Mouse (Mus musculus) liver (tissue): ENCODE measurements around the gene B3gnt7.

ENCODE experiments used
- DNase-seq: peaks from one replicate; pipeline ENCODE4 v3.0.0-alpha.2; 2020; ENCODE audit warnings: mixed read lengths

B3gnt7 gene

DNA sequence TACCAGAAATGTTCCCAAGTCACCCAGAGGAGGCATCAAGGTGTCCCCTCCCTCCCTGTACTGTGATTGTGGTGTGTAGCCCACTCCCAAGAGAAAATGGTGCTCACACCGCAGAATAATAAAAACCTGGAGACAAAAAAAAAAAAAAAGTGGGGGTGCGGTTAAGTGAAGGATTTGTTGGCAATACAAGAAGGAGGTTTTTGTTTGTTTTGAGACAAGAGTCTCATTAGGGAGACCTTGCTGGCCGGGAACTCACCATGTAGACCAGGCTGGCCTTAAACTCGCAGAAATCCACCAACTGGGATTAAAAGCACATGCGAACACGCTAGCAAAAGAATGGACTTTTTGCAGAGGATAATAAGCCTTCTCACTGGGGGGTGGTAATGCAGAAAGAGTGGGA lies at the start of gene B3gnt7:
B3gnt7 (plus strand) TSS at position 301 of the 400 bp plus-strand sequence.
- no peak for DNase-seq

DNA sequence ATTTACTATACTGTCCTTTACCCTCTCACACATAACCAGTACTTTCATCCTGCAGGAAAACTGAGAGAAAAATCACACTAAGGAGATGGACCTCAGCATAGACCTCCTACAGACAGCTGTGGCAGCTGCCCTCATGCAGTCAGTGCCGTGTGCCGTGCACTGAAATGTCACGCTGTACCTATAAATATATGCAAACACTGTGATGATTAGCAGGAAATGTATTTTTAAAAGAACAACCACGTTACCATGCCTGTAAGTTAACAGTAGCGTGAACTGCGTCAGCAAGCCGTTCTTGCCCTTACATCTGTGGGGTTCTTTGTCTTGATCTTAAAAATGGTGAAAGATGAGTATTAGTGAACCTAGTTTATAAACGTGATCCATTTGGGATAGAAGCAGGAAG lies 49.2 kb upstream of the B3gnt7 start:
- no peak for DNase-seq

DNA sequence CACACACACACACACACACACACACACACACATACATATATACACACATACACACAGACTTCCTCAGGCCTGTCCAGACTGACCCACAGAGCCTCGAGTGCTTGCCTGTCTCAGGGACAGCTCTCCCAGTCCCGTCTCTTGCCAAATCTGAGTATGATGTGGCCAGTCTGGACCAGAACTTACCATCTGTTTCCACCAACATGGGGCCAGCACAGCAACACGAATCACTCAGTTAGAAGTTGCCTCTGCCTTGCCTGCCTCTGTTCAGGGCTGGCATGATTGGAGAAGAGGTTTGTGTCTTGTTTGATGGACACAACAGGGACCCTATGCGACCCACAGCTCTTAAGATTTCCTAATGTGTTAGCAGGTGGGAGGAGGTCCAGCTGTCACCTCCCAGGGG lies 46.3 kb upstream of the B3gnt7 start:
- DNase-seq: no peak

DNA sequence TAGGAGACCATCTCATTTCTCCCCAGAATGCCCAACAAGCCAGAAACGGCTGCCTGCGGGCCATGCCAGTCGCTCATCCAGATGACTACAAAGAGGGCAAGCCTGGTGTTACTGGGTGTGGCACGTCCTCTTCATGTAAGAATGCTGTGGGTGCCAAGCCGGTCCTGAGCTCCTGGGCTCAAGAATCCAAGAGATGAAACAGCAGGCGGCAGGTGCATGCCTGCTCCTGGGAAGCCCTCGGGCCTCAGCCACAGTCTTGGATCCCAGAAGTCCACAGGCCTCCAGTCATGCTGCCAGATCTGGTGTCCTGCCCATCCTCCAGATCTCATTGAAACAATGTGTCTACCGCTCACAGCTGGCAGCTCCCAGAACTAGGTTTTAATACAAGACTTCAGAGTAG lies 45.4 kb upstream of the B3gnt7 start:
- DNase-seq: no peak

DNA sequence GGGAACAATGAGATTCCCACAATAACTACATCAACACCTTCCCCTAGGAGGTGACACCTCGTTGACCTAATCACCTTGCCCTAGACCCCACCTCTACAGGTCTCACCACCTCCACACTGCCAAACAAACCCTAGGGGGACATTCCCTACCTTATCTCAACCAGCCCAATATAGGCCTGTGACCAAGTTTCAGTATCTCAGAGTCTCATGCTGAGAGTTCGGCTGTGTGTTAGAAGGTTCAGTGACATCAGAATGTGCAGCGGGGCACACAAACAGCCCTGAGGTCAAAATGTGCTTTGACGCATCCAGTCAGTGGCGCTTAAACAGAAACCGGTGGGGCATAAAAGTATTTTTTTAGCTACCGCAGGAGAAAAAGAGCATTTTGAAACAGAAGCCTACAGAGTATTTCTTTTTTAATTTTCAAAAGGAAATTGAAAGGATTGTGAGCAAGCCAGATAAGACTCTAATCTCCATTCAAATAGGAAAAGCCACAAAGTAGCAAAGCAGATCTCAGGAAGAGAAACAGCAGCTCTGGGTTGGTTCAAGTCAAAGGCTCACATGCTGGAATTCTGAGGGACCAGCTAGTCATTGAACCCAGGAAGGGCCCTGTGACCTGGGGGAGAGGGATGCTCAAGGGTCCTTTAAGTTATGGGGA lies 44.3 kb upstream of the B3gnt7 start:
- no peak for DNase-seq

DNA sequence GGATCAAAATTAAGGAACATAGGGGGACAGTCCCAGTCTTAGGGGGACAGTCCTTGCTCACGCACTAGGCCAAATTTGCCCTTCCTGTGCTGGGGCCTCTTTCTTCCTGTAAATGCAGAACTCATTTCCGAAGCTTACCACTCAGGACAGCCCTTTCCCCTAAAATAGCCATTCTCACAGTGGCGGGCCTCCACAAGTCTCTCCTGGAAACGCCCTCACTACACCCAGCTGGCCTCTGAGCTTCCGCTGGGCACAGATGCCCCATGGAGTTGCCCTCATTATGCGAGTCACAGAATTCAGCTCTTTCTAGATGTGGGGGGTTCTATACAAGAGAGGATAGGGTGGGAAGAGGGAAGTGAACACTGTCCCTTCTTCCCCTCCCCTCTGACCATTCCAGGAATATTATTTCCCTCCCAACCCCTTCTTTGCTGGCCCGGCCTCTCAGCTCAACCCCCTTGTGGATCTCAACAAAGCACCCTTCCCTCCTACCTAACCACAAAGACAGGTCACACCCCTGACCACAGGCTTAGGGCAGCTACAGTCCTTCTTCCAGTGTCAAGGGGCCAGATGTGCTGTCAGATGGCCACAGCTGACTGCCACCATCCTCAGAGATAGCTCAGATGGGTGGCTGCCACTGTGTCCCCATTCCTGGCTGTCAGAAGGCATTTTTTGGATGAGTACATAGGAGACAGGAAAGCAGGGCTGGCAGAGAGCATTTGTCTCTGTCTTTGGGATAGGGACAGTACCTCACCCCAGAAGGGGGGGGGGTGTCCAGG lies 38.9 kb upstream of the B3gnt7 start:
- peak; percentile 49 for DNase-seq

DNA sequence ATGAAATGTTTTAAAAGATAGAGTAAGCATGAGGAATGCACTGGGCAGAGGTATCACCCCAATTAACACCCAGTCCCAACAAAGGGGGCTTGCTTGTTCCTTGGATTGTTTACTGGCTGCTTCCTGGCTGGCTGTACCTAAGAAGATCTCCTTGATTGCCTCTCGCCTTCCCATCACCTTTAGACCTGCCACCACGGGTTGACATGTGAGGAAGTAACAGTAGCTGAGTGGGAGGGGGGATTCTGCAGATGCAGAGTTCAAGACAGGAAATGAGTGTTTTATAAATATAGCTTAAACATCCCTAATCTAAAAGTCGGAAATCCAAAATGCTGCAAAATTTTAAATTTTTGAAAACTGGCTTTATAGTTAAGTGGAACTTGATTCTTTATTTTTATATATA lies 37.6 kb upstream of the B3gnt7 start:
- DNase-seq: no peak

DNA sequence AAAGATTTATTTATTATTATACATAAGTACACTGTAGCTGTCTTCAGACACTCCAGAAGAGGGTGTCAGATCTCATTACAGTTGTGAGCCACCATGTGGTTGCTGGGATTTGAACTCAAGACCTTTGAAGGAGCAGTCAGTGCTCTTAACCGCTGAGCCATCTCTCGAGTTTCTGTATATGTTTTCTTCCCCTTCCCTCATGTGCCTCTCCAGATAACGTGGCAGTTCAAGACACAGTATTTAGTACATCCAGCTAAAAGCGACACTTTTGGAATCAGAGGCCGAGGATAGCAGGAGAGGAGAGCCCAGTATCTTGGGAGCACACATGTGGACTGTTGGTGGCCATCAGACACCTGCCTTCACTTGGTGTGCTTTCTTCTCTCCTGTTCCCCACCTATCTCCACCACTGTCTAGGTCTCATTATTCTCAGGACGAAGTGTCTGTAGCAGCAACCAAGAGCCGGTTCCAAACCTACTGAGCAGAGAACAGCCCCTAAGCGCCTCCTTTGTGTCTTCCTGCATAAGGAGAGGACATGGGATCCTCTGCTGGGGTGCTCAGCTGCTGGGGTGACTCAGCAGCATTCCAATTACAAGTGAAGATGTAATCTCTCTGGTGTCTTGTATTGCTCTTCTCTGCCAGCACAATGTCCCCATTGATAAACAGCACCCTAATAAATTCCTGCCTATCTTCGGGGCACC lies 34.0 kb upstream of the B3gnt7 start:
- DNase-seq: peak; percentile 52

DNA sequence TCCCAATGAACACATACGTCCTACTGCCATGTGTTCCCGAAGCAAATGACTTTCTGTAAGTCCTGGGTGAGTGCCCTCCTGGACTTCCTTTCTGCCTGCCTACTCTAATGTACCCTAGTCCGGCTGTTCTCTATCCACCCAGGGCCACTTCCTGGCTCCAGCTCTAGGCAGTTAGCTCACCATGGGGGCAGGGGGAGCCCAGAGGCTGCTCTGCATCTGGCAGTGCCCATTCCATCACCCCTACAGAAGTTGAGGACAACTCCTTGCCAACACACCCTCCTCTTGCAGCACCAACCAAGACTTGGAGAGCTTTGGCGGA lies 33.5 kb upstream of the B3gnt7 start:
- no peak for DNase-seq

DNA sequence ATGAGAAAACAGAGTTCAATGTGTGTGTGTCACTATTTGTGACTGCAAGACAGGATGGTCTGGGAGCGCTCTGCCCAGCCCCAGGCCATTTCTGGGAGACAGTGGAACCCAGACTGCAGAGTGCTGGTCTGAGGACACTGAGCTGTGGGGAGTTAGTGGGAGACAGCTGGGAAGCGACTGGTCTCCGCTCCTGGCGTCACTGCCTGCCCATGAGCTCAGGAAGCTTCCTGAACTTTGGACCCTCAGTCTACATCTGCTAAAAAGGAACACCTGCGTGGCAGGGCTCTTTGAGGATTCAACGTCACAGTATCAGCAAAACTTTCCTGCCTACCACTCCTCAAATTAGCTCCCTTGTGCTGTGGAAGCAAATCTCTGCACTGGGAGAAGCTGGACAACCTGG lies 30.9 kb upstream of the B3gnt7 start:
- no peak for DNase-seq

DNA sequence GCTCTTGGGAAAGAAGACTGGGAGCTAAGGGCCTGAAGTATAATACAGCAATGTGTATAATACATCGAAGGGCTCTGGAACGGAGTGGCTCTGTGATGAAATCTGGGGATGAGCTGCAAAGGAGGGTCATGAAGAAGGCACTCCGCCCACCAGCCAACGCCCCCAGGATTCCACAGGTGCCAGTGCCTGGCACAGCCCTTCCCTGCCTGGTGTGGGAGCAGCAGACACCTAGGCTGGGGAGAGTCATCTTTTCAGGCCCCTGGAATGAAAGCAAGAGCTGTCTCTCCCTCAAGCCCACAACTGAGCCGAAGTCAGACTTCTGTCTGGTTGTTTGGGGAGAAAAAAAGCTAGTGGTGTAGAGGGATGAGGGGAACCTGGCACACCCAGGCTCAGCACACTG lies 25.6 kb upstream of the B3gnt7 start:
- DNase-seq: no peak

DNA sequence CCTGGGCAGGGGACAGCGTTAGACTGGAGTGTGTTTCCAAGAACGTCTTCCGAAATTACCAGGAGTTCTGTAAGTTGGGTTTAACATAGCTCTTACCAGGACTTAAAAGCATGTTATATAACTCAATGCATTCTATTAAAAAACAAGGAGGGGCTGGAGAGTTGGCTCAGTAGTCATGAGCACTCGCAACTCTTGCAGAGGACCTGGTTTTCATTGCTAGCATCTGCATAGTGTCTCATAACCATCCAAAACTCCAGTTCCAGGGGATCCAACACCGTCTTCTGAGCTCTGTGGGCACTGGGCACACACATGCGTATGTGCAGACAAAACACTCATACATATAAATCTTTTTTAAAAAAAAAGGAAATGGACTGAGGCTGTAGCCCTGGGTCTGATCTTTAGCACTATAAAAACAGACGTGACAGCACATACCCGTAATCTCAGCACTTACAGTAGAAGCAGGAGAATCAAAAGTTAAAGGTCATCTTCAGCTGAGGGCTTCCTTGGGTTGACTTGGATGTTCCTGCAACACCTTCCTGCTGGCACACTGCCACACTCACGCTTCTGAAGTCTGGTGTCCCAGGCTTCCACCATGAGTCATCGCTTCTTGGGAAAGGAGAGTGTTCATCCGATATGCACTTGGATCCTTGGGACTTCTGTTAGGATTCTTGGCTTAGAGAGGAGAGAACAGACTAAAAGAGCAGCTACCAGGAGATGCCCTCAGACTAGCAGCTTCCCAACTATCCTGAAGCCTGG lies 20.7 kb upstream of the B3gnt7 start:
- no peak for DNase-seq

DNA sequence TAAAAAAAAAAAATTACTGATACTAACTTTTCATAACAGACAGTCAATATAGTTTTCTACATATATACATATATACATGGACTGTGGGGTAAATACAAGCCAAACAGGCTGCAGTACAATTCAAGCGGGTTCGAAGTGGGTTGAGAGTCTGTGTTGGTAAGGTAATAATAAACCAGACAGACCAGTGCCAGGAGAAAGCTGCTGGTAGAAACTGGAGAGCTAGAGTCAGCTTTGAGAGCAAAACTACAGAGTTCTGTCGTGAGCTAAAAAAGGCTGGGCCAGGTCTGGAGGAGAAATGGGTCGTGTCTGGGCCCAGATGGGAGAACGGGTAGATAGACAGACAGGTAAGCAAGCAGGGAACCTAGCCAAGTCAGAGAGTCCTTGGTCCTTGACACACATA lies 18.5 kb upstream of the B3gnt7 start:
- DNase-seq: no peak

DNA sequence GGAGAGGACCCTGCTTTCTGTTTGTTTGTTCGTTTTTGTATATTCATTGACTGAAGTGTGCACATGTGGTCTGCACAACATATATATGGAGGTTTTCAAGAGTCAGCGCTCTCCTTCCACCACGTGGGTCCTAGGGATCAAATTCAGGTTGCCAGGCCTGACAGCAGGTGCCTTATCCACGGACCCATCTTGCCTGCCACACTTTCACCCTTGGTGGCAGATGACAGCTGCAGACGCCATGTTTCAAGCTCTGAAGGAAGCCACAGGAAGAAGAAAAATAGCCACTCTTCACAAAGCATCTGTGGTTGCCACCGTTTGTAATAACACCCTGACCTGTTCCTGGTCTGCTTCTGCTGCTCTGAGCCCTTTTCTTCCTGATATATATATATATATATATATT lies 17.3 kb upstream of the B3gnt7 start:
- no peak for DNase-seq

DNA sequence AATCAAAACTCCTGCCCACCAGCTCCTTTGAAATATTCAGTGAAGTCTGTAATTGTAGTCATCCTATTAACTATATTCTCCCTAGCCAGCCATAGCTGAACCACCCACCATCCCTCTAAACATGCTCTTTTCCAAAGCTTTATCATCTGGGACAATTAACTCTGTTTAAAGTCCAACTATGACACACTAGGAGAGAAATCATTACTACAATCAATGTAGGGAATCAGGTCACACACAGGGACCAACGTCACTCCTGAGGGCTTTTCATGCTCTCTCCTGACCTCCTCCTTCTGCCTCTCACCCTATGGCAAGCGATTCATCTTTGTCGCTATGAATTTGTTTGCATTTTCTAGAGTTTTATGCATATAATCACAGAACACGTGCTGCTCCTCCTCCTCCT lies 15.2 kb upstream of the B3gnt7 start:
- DNase-seq: no peak

DNA sequence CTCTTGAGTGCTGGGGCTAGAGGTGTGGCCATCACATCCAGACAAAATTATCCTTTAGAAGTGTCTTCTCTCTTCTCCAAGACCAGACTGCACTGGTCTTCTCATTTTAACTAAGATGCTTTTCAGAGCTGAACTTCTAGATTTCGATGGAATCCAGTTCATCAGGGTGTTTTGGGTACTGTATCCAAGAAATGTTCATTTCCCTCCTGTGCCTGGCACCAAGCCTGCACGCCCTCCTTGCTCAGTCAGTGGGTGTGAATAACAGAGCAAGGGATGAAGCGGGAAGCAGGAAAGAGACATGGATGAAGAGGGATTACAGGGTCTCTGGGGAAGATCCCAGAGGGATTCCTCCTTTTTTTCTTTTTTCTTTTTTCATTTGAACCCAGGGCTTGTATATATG lies 12.2 kb upstream of the B3gnt7 start:
- DNase-seq: no peak

DNA sequence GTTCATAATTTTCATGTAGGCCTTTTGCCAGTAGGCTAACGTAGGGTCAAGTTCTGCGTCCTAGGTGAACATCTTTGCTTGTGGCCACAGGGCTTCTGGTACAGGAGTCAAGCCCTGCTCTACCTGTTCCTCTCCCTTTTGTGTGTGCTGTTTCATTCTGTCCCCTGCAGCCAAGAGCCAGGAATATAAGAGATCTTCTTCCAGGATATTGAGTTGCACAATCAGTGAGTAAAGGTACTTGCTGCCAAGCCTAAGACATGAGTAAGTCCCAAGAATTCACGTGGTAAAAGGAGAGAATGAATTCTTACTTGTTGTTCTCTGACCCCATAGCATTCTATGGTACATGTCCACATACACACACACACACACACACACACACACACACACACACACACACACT lies 9.5 kb upstream of the B3gnt7 start:
- no peak for DNase-seq

DNA sequence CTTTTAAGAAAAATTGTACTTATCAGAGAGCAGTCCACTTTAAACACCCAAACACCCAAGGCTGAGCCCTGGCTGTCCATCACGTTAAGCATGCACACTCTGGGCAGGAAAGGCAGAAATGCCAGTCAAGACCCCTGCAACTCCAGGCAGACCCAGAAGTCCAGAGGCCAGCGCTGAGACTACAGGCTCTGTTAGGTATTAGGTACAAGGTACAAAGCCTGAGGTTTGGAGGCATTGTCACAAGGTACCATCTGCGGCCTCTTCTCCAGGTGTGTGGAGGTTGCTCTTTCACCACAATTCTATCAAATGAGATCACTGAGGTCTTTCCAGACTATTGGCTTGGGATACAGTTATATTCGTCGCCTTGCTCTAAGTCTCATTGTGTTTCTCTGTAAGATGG lies 8.8 kb upstream of the B3gnt7 start:
- DNase-seq: no peak

DNA sequence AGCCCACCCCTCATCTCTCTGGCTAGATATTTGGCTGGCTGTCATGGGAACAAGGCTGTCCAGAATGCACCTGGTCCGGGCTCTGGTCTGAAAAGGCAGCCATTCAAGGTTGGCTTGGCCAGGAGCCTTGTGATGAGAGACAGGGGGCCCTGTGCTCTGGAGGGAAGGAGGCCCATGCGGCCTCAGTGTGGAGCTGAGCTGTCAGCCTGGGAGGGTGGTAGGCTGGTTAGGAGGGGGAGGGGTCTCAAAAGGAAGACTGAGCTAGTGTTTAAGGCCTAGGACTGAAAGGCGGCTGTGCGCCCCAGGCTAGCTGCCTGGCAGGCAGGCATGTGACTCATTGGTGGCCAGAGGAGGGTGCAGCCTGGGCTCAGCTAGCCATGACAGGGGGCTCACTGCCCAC lies 8.2 kb upstream of the B3gnt7 start:
- no peak for DNase-seq

DNA sequence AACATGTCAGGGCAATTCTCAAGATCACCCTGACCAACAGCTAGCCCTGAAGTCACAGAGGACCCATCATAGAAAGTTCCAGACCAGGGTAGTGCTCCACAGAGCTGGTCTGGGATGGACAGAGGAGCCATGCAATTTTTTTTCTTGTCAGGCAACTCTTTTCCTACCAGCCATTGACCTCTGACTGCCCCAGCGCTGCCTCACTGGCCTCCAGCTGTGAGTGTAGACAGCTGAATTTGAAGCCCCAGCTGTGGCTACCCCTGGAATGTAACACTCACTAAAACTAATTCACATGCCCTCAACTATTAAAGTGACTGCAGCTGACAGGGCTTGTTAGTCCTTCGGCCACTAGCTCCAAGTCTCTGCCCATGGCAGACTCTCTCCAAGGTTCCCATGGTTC lies 2.5 kb upstream of the B3gnt7 start:
- no peak for DNase-seq

DNA sequence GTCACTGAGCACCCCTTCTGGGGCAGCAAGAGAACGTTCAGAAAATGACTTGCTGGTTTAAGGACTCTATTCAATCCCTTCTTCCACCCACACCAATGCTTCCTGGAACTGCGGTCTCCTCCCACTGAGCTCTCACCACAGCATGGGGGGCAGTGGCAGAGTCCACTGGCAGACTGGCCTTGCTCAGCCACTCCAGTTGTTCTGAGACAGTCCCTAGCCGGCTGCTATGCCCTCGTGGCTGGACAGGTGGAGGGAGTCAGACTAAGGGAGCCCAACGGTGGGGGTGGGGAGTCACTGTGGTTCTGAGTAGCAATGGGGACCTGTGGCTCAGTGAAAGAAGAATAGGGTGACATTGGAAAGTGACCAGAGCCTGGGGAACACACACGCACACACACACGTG lies 1.9 kb upstream of the B3gnt7 start:
- no peak for DNase-seq

DNA sequence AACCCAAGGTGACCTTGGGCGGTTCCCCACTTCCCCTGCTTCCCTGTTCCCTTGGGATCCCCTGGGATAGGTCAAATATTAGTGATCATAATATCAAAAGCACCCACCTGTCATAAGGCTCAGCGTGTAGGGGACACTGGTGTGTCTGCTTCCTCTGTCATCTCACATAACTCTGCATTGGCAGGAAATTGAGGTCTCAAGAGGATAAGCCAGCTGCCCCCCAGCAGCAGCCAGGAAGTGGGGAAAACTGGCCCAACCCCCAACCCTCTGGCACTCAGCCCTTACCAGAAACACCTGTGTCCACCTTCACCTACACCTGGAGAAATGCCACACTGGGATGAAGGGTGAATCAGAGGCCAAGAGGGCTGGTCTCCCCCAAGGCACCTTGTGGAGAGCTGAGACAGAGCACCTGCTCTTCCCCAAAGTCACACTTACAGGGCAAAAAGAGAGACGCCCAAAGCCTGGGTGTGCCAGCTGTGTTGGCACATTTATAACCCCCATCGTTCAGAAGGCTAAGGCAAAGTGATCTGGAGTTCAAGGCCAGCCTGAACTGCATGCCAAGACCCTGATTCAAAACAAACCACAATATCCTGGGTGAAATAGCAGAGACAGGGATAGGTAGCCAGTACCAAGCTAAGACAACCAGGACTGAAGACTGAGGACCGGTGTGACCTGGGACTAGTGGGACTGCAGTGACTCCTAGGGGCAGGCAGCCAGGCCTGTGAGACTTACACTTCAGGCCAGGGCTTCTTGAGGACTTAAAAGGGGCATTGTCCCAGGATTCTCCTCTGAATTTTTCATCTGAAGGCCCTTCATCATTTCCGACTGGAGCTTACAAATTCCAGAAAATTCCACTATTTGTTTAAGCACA lies 1.2 kb upstream of the B3gnt7 start:
- peak; percentile 38 for DNase-seq
